Mouse (Mus musculus) cerebellum, postnatal 36 days (tissue): Measurements from ENCODE around the gene Ccdc78.

Experiments used
- DNase-seq, 2 experiments: peaks; one replicate each; pipeline ENCODE4 v3.0.0; 2021 to 2022; ENCODE audit warnings: mixed read lengths in 2 of 2

Ccdc78 gene

DNA sequence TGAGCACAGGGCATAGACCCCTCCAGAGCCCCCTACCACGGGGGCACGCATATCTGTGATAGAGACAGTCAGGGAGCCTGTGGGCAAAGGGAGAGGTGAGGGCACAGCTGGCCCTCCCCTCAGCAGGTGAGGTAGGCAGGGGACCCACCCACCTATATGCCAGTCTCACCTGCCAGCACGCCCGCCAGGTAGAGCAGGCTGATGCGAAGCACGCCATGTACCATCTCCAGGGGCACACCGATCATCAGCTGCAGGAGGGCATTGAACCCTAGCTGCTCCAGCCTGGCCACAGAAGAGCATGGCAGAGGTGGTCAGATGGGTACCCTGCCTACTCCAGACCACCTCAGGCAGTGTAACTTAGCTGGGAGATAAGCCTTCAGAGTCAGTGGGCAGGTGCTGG lies 48.9 kb downstream of the Ccdc78 start:
- no peak for DNase-seq

DNA sequence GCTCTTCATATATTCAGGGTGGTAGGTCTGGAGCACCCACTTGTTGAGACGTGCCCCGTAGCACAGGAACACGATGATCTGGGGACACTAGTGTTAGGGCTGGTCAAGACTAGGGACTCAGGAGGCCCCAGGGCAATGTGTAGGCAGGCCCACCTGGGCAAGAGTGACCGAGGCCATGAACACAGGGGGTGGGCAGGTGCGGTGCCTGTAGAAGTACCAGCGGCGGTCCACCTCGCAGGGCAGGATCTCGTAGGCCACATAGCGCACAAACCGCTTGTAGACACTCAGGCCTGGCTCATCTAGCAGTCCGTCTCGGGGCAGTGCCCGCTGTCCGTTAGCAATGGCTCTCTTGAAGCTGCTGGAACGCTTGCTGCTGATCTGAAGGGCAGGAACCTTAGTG lies 49.4 kb downstream of the Ccdc78 start:
- DNase-seq = no peak

DNA sequence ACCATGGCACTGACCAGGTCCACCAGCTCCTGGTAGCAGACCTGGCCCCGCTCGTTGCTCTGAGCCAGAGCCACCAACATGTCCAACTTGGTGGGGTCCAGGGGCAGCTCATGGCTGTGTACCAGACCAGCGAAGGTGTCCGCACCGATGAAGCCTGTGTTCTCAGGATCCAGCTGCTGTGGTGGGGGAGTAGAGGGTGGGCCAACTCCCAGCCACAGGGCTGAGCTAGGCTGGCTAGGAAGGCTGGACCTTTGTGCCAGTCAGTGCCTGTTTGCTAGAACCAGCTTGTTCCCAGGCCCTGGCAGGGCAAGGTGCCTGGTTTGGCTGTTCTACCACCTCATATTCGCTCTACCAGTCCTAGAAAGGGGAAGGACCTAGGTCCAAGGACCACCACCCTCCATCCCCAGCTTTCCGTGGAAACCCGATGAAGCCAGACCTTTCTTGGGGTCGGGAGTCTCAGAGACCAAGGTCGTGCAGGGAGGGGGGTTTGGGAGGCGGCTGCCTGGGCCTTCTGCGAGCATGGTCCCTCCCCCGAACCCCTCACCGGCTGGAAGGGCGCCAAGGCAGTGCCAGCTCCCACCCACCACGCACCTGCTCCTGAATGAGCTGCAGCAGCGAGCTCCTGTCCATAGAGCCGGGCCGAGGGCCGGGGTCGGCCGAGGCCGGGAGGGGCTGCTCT lies 50.2 kb downstream of the Ccdc78 start:
- peak; percentile 43 to 44 for DNase-seq

DNA sequence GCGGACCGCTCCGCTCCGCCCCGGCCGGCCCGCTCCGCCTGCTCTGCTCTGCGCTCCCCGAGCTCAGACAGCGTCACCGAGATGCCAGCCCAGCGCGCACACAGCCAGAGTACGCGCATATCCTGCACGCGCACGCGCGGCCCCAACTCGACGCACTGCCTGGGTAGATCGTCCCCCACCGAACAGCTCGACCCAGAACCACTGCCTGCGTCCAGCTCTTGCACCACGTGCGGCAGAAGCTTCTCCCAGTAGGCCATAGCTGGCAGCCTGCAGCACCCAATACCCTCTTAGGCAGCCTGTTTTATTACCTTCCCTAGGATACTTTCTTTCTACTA lies 50.7 kb downstream of the Ccdc78 start, which contains the start of gene Rhbdl1:
Gene Rhbdl1 (minus strand): TSS at position 220 of the 335 bp plus-strand sequence.
- DNase-seq = peak; percentile 84 to 89

DNA sequence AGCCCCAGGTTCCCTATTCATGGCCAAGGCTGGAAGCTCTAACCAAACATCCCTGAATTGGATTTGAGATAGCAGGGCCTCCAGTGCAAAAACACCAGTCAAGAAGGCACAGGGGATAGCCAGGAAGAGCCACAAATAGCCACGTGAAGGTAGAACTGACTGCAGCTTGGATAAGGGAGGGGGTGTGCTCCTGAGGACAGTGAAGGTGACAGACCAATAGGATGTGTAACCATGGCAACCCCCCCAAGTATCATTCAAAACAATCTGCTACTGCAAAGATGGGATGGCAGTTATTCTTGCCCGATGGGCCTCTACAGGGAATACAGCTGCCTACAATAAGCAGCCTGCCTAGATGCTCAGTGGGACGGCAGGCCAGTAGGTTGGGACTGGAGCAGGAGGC lies 51.2 kb downstream of the Ccdc78 start:
- no peak for DNase-seq

DNA sequence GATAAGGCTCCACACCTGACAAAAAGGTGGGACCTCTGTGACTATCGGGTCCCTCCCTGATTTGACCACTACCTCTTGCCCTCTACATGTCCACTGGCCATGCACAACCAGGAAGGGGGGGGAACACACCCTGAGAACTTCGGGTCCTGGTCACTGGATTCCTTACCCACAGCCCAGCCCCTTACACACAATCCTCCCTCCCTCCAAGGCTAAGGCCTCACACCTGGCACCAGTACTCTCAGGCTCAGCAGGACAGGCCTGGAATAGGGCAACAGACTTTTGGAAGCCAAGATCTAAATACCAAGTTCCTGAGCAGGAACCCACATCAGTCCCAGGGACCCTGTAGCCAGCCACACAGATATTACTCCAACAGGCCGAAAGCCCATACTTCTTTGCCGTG lies 52.5 kb downstream of the Ccdc78 start:
- no peak for DNase-seq

DNA sequence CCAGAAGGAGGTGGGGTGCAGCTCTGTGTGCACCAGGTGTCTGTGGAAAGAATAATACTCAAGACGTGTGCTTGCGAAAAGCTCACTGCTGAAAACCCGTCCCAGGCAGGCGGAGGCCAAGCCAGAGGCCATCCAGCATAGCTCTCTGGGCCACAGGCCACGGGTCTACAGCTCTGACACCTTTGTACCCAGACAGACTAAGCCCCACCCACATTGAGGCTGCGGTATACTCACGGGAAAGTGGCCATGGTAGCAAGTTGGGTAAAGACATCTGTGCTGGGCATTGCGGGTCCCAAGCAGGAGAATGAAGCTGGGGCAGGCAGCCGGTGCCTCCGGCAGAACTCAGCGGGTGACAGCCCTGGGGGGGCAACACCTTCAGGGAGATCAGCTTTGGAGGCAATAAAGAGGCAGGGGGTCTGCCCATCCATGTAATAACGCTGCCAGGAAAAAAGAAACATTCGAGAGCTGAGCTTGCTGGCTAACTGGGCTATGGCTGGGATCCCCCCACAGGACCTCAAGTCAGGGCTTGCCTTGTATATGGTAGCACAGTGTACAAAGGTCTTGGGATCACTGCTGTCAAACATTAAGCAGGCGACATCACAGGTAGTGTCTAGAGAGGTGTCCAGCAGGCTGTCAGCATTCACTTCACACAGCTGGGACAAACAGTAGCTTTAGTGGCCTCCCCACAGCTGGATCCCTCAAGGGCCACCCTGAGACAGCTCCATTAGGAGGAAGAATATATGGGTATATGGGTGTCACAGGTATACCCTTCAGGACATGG lies 53.3 kb downstream of the Ccdc78 start:
- no peak for DNase-seq
